Mouse (Mus musculus) midbrain, embryonic 16.5 days (tissue): ENCODE measurements around the gene Lrmda. TPM values are rescaled to one million over a fixed set of nuclear protein-coding genes. Genes with fewer than 3 reads are reported as not detected.

Experiments used
- ATAC-seq: fragments of 200-750 bp; cut with Nextera tagmentation; 2 replicates; pipeline ENCODE4 v1.8.0; 2017; ENCODE audit warnings: moderate TSS enrichment
- H3K27ac ChIP-seq: fragments of 300-500 bp; sonication (generic); 2 replicates; pipeline ENCODE4 v1.5.1; 2014; ENCODE audit warnings: mild to moderate bottlenecking, low read length, mixed read lengths
- H3K27me3 ChIP-seq: fragments of 300-500 bp; sonication (generic); 2 replicates; pipeline ENCODE4 v1.6.1; 2014; ENCODE audit warnings: low read depth, low read length, mixed read lengths; ENCODE audit not compliant: control insufficient read depth, insufficient read depth
- H3K36me3 ChIP-seq: fragments of 300-500 bp; sonication (generic); 2 replicates; pipeline ENCODE4 v1.6.1; 2014; ENCODE audit warnings: mild to moderate bottlenecking, low read length, moderate library complexity, mixed read lengths; ENCODE audit not compliant: control insufficient read depth, insufficient read depth
- H3K4me1 ChIP-seq: fragments of 300-500 bp; sonication (generic); 2 replicates; pipeline ENCODE4 v1.6.1; 2014; ENCODE audit warnings: mild to moderate bottlenecking, low read length, mixed read lengths; ENCODE audit not compliant: control insufficient read depth, insufficient read depth
- H3K4me2 ChIP-seq: fragments of 300-500 bp; sonication (generic); 2 replicates; pipeline ENCODE4 v1.6.1; 2014; ENCODE audit warnings: mild to moderate bottlenecking, low read length, mixed read lengths
- H3K4me3 ChIP-seq: fragments of 300-500 bp; sonication (generic); 2 replicates; pipeline ENCODE4 v1.5.1; 2014; ENCODE audit warnings: low read depth, mild to moderate bottlenecking, low read length, moderate library complexity, mixed read lengths
- H3K9ac ChIP-seq: fragments of 300-500 bp; sonication (generic); 2 replicates; pipeline ENCODE4 v1.6.1; 2014; ENCODE audit warnings: low read depth, low read length, mixed read lengths
- H3K9me3 ChIP-seq: fragments of 300-500 bp; sonication (generic); replicated peaks from 2 replicates; pipeline ENCODE4 v1.6.1; 2014; ENCODE audit warnings: mild to moderate bottlenecking, low read length, mixed read lengths; ENCODE audit not compliant: control insufficient read depth, poor library complexity, severe bottlenecking
- WGBS: fragments of 180-500 bp; shearing (Covaris S2); extraction: QIAGEN DNeasy Blood & Tissue Kit; methylation state at CpG from one replicate; pipeline ENCODE4 v1.1.7; 2014; 5-methylcytosine and 5-hydroxymethylcytosine counted together
- polyA plus RNA-seq: library from polyadenylated mRNA; unstranded; fragments of >200 nt; fragmentation: Nextera tagmentation; extraction: Ambion mirVana; gene quantifications from 2 replicates; pipeline ENCODE4 v1.2.1, GENCODE M21; 2015

Lrmda gene
- polyA plus RNA-seq, 1 experiment from 2014 or later = not detected

GRCm38 (mm10) chr14:22421668-22422067 lies 402.2 kb downstream of the Lrmda start:
- Histone ChIP-seq H3K4me2 (no peak overlapping the region), H3K36me3 (no peaks in the 10 kb centered on the region), H3K4me1 (no peaks in the 10 kb centered on the region), H3K27me3 (no peaks in the 10 kb centered on the region), H3K9me3 (no peaks in the 10 kb centered on the region), H3K4me3 (no peak overlapping the region), H3K27ac (no peak overlapping the region), H3K9ac (no peak overlapping the region)
- WGBS = 91% methylated on average over 4 of the region's 4 CpGs
- ATAC-seq = no peak

- Histone ChIP-seq H3K27ac (no peak overlapping the region), H3K4me3 (no peak overlapping the region), H3K4me2 (no peak overlapping the region), H3K27me3 (no peaks in the 10 kb centered on the region), H3K36me3 (no peaks in the 10 kb centered on the region), H3K9ac (no peak overlapping the region), H3K4me1 (no peaks in the 10 kb centered on the region), H3K9me3 (no peaks in the 10 kb centered on the region)
- ATAC-seq = no peak
- WGBS = 82% methylated on average over 7 of the region's 7 CpGs
These were observed 405.6 kb downstream of the Lrmda start for GRCm38 (mm10) chr14:22425018-22425534.

GRCm38 (mm10) chr14:22435441-22435840 lies 415.9 kb downstream of the Lrmda start:
- Histone ChIP-seq H3K4me3 (no peak overlapping the region), H3K4me1 (peaks cover 5% of the 10 kb centered on the region), H3K4me2 (no peak overlapping the region), H3K27me3 (no peaks in the 10 kb centered on the region), H3K36me3 (no peaks in the 10 kb centered on the region), H3K9ac (no peak overlapping the region), H3K9me3 (no peaks in the 10 kb centered on the region), H3K27ac (no peak overlapping the region)
- 64% methylated on average over 3 of the region's 3 CpGs for WGBS
- ATAC-seq = no peak

GRCm38 (mm10) chr14:22435860-22436377 lies 416.4 kb downstream of the Lrmda start:
- Histone ChIP-seq H3K27ac (no peak overlapping the region), H3K27me3 (no peaks in the 10 kb centered on the region), H3K9me3 (no peaks in the 10 kb centered on the region), H3K9ac (no peak overlapping the region), H3K4me2 (no peak overlapping the region), H3K4me1 (peaks cover 10% of the 10 kb centered on the region), H3K4me3 (no peak overlapping the region), H3K36me3 (no peaks in the 10 kb centered on the region)
- WGBS = 55% methylated on average over 4 of the region's 4 CpGs
- no peak for ATAC-seq

GRCm38 (mm10) chr14:22440341-22440999 lies 421.0 kb downstream of the Lrmda start:
- H3K27ac ChIP-seq = no peak overlapping the region
- 0 out of 2 replicates have a peak overlapping the region, but pooled peaks have one; percentile 8 for H3K4me2 ChIP-seq
- H3K4me1 ChIP-seq = peaks cover 13% of the 10 kb centered on the region
- H3K9ac ChIP-seq = no peak overlapping the region
- no peak overlapping the region for H3K4me3 ChIP-seq
- no peaks in the 10 kb centered on the region for H3K27me3 ChIP-seq
- WGBS = 19% methylated on average over 18 of the region's 18 CpGs
- ATAC-seq = no peak; the same call in 1 of the 2 replicates
- no peaks in the 10 kb centered on the region for H3K36me3 ChIP-seq
- H3K9me3 ChIP-seq = no peaks in the 10 kb centered on the region

GRCm38 (mm10) chr14:22441859-22442447 lies 422.4 kb downstream of the Lrmda start:
- ATAC-seq = no peak
- H3K4me2 ChIP-seq = no peak overlapping the region
- no peaks in the 10 kb centered on the region for H3K27me3 ChIP-seq
- no peak overlapping the region for H3K27ac ChIP-seq
- no peaks in the 10 kb centered on the region for H3K36me3 ChIP-seq
- WGBS = 50% methylated on average over 5 of the region's 5 CpGs
- no peak overlapping the region for H3K9ac ChIP-seq
- H3K4me1 ChIP-seq = peaks cover 13% of the 10 kb centered on the region
- no peak overlapping the region for H3K4me3 ChIP-seq
- no peaks in the 10 kb centered on the region for H3K9me3 ChIP-seq

DNA sequence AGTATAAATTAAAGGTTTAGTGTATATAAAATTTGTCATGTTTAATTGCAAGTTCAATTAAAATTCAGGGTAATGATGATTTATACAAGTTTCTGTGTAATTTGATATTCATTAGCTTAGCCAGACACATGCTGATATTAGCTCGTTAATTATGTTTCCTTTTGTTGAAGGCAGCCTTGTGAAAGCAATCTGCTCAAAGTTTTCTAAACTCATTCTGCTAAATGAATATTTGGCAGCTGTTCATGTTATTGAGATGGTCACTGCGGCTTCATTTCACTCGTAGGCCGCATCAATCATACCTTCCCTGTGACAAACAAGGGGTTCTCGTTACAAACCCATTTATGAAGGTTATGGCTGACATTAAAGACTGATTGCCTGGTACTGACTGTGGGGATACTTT lies 423.2 kb downstream of the Lrmda start:
- Histone ChIP-seq H3K36me3 (no peaks in the 10 kb centered on the region), H3K4me2 (no peak overlapping the region), H3K9ac (no peak overlapping the region), H3K4me3 (no peak overlapping the region), H3K4me1 (peaks cover 13% of the 10 kb centered on the region), H3K27me3 (no peaks in the 10 kb centered on the region), H3K9me3 (no peaks in the 10 kb centered on the region), H3K27ac (no peak overlapping the region)
- no peak for ATAC-seq
- WGBS = 72% methylated on average over 5 of the region's 5 CpGs

GRCm38 (mm10) chr14:22444541-22444940 lies 425.0 kb downstream of the Lrmda start:
- no peak overlapping the region for H3K4me3 ChIP-seq
- 89% methylated on average over 2 of the region's 2 CpGs for WGBS
- no peaks in the 10 kb centered on the region for H3K9me3 ChIP-seq
- peaks cover 13% of the 10 kb centered on the region for H3K4me1 ChIP-seq
- H3K4me2 ChIP-seq = no peak overlapping the region
- no peaks in the 10 kb centered on the region for H3K27me3 ChIP-seq
- H3K27ac ChIP-seq = no peak overlapping the region
- no peak overlapping the region for H3K9ac ChIP-seq
- no peaks in the 10 kb centered on the region for H3K36me3 ChIP-seq
- no peak for ATAC-seq

GRCm38 (mm10) chr14:22445161-22445821 lies 425.8 kb downstream of the Lrmda start:
- 0 out of 2 replicates have a peak, but pooled peaks cover 1% of the 10 kb centered on the region for H3K27me3 ChIP-seq

More at GRCm38 (mm10) chr14:22445161-22445821, 425.8 kb downstream of the Lrmda start:
- Histone ChIP-seq H3K4me3 (no peak overlapping the region), H3K9me3 (no peaks in the 10 kb centered on the region), H3K4me2 (no peak overlapping the region), H3K9ac (no peak overlapping the region), H3K36me3 (no peaks in the 10 kb centered on the region), H3K27ac (no peak overlapping the region), H3K4me1 (peaks cover 9% of the 10 kb centered on the region)
- WGBS = 86% methylated on average over 5 of the region's 5 CpGs
- ATAC-seq = no peak
